Mouse (Mus musculus): Measurements from ENCODE around the gene Nes.

The Nes gene

DNA sequence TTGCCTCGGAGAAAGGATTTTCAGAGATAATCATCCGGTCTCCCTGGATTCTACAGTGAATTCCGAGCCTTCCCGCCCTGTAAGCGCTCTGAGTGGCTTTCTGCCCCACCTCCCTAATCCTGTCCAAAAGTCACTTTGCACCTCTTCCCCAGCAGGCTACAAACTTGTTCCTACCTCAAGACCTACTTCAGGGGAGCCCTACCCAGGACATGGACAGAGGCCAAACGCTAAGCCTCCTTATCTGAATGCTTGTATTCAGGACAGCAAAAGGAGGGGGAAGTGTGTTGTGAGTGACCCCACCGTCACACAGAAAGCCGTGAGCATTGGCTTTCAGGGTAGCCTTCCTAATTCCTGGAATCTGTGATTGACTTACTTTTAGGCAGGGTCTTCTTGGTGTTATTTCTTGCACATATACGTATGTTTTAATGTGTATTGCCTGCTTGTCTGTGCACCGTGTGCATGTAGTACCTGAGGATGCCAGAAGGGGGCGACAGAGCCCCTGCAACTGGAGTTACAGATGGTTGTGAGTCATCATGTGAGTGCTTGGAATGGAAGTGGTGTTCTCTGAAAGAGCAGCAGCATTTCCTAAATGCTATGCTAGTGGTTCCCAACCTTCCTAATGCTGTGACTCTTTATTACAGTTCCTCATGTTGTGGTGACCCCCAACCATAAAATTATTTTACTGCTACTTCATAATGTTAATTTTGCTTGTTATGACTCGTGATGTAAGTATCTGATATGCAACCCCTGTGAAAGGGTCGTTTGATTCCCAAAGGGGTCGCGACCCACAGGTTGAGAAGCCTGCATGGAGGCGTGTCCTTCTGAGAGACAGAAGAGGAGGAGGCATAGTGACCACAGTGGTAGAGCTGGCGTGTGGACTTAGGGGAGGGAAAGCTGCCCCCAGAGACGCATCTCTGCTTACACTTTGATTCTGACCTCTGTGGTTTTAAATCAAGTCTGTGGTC, 35.2 kb downstream of the Nes start:
- CTCF ChIA-PET = interaction anchor here (0.6 to 0.7 kb wide), 2 partner anchors 13 to 198 kb away, joined by 4 read pairs; no protein-coding TSS in a partner anchor

DNA sequence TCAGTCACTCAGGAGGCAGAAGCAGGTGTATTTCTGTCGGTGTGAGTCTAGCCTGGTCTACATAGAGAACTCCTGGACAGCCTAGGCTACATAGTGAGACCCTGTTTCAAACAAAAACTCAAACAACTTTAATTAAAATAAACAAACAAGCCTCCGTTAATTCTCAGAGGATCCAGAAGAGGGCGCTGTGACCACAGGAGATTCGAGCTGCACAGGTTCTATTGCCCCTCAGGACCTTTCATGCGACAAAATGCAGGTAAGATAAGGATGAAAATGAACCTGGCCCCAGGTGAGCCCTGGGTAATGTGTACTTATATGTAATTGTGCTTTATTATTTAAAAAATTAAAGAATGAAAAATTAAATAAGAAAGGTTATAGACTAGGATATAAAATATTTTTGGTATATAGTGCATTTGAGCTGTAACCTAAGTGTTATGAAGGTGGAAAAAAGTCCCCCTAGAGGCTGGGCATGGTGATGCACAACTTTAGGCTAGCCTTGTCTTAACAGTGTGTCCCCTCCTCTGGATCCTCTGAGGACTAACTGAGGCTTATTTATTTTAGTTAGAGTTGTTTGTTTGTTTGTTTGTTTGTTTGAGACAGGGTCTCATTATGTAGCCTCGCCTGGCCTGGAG, 39.9 kb downstream of the Nes start:
- CTCF ChIA-PET = interaction anchor here (0.7 kb wide), 1 partner anchor 13 kb away, joined by 6 read pairs; no protein-coding TSS in a partner anchor

DNA sequence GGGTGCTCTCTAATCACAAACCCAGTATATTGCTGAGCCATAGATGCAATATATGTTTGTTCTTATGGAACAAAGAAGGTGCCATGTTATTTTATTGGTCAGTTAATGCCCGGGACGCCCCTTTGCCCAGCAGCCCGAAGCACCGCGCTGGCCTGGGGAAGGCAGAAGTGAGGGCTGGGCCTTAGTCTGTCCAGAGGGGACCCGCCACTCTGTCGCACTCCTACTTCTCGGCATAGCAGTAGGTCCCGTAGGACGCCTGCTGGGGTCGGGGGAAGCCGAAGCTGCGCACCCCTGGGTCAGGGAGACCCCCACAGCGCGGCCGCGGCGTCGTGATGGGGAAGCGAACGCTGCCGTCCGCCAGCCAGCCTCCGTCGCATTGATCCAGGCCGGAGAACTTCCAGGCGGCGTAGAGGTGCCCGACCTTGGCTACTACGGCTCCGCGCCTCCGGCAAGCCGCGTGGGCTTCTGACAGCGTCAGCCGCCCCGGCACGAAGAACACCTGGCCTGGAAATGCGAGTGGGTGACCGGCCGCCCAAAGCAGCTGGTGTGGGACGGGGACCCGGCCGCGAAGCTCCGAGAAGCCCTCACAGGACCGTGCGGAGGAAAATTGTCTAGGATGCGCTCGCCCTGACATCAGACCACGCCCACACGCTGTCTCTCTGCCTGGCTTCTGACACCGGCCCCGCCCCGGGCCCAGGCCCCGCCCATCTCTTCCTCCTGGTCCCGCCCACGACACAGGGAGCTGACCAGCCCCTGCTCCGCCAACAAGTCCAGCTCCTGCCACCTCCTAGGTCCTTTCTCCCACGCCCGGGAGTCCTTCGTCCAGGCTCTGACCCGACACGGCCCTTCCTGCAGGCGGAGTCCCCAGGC, 51.7 kb downstream of the Nes start:
- CTCF ChIA-PET = no interaction called here

DNA sequence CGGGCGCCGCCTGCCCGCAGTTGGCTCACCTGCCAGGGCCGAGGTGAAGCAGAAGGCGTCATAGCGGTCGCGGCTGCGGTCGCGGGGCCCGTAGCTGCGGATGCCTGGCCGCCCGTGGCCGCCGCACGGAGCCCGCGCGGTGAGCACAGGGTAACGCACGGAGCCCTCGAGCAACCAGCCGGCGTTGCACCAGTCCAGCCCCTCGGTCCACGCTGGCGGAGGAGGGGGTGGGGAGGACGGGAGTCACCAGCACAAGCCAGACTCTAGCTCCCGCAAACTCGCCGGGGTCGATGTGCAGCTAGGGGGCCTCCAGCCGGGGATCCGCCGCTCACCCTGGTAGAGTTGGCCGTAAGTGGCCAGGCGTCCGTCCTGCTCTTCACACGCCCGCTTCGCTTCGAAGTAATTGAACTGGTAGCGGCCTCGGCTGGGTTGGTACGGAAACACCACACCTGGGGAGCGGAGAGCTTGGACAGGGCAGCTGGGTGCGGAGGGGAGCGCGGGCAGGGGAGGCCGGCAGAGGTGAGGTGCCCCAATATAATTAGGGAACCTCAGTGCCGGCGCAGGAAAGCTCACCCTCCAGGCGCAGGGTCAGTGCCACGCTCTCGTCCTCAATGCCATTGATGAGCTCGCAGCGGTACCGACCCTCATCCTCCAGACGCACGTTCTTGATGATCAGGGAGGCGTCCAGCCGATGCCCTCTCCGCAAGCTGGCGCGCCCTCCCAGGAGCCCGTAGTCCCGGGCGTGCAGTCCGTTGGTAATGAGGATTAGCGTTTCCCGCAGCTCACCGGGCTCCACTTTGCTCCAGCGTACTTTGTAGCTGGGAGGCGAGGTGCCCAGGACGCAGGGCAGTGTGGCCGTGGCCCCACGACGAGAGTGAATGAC, 52.6 kb downstream of the Nes start:
- CTCF ChIA-PET = interaction anchor here (0.6 kb wide), 2 partner anchors 12 to 112 kb away, joined by 4 to 6 read pairs; no protein-coding TSS in a partner anchor

DNA sequence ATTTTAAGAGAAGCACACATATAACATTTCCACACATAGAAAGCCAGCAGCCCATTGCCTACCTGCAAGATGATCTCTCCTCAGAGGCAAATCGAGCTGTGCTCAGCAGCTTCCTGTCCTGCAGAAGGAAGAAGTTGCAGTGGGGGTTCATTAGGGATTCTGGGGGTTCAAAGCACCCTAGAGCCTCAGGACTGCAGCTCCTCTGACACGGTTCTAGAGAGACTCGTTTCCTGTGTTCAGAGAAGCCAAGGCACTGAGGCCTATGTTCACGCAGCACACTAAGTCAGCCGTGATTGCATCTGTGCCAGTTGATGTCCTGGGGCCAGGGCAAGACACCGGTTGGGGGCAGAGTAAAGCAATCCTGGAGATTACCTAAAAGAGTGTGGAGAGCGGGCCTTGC, 55.9 kb downstream of the Nes start:
- CTCF ChIA-PET = no interaction called here

DNA sequence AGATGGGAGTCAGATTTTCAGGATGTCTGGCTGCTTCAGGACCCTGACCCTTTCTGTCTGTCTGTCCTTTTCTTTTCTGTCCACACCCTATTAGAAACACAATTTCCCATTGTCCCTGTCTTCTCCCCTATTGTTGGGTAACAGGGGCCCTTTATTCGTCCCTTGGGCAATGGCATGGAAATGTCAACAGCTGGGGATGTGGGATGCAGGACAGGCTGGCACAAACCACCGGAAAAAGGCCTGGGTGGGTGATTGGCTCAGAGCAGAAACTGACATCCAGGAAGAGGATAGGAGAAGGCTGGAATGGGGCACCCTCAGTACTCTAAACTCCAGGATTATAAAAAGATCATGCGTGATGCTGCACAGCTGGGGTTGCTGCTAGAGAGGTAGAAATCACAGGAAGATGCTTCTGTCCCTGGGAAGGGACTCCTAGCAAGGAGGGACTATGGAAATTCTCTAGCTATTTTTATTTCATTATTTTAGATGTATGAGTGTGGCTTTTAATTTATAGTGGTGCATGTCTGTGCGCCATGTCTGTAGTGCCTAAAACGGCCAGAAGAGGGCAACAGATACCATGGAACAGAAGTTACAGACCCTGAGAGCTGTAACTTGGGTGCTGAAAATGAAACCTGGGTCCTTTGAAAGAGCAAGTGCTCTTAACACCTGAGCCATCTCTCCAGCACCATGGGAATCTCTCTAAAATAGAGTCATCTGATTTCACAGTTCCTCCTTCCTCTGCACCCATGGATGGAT, 56.7 kb downstream of the Nes start, which contains the start of gene Hapln2:
Gene Hapln2, minus strand, starts transcription at position 150 of the 753 bp plus-strand sequence.
- CTCF ChIA-PET = no interaction called here

Measured in spleen, embryonic (tissue).